Comparison of ENCODE assay signal across 8 mouse cellular contexts in the genomic region with DNA sequence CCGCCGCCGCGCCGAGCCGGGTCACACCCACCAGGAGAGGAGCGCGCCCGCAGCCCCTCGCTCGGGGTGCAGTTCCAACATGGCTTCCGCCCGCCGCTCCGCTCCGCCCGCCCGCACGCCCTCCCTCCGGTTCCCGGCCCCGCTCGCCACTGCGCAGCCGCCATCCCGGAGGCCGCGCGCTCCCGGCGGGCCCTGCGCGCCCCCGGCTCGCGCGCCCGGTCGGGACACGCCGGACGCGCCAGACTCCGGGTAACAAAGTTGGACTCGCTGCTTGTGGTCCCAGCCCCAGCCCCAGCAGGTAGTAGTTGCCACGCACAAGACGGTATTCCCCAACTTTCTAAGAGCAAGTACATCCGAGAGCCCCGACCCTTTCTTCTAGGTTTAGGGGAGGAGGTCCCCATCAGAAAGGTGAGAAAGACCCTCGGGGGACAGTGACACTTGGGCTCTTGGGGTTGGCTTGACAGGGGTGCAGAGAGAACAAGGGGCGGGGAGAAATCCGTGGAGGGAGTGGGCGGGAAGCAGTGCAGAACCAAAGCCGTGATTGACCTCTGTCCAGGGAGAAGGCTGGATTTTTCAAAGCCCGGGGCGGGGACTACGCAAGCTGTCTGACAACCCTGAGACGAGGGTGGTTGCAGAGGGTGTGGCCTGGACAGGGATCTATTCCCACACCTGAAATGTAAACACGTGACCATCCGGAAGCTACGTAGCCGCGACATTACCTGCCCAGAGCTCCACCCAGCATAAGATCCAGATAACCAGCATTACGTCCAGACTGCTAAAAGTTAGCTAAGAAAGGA. TPM values are rescaled to one million over a fixed set of nuclear protein-coding genes. Genes with fewer than 3 reads are reported as not detected.
A peak's percentile ranks its signal among the peaks of the same experiment; 100 is the strongest.
DNase-seq lines count a peak whose midpoint lies in the region; ATAC-seq and TF ChIP-seq lines count a peak whose summit lies in the region.

Gene Map4k3, minus strand, starts transcription at position 424 of the 797 bp plus-strand sequence.

- H3K9ac ChIP-seq in forebrain, postnatal 0 days: peak within 1 kb of the TSS; percentile 95
- H3K9ac ChIP-seq in lung, embryonic 15.5 days: peak within 1 kb of the TSS; percentile 93

- DNase-seq in cerebellum, adult 11 months: peak; percentile 80
- peak; percentile 86 for DNase-seq in forebrain, postnatal 0 days
- DNase-seq in heart, postnatal 36 days: peak; percentile 84 to 88
- peak; percentile 64 to 70 for DNase-seq in layer of hippocampus, adult 8-10 months (ENCODE audit: low spot score in 2 of 2)
- peak; percentile 78 for DNase-seq in ovary, adult 18-20 months (ENCODE audit: low spot score)
- DNase-seq in thymus, postnatal 0 days (ENCODE audit: low spot score): peak; percentile 76

- intact Hi-C loops in heart, postnatal 36 days (cut with DNase I): loop anchor here (2.0 to 10.0 kb wide), 6 partner anchors 25 to 243 kb away; partner anchors contain the start of gene Sos1

- TF ChIP-seq CTCF in E14TG2a.4 (conservative IDR thresholded peaks at IDR 0.05; ENCODE audit: low read length): no peak
- no peak for TF ChIP-seq CTCF in forebrain, postnatal 0 days (IDR thresholded peaks at IDR 0.05; ENCODE audit: low read depth)

- peak within 1 kb of the TSS; percentile 99 for H3K4me3 ChIP-seq in E14TG2a.4 (replicated peaks; ENCODE audit: low read length)
- peak within 1 kb of the TSS; percentile 86 for H3K4me3 ChIP-seq in forebrain, postnatal 0 days (ENCODE audit: low read depth, low read length)
- H3K4me3 ChIP-seq in lung, embryonic 15.5 days: peak within 1 kb of the TSS; percentile 80

- WGBS in forebrain, postnatal 0 days: 1% methylated on average over 58 of the region's 64 CpGs
- WGBS in lung, embryonic 15.5 days: under 1% methylated on average over 57 of the region's 64 CpGs

- H3K27ac ChIP-seq in forebrain, postnatal 0 days (ENCODE audit: low read depth, low read length): peak within 1 kb of the TSS; percentile 91
- H3K27ac ChIP-seq in lung, embryonic 15.5 days: peak within 1 kb of the TSS; percentile 99

- H3K27me3 ChIP-seq in E14TG2a.4 (ENCODE audit: insufficient read depth, low read length): no peaks in the 10 kb centered on the region
- H3K27me3 ChIP-seq in forebrain, postnatal 0 days (ENCODE audit: insufficient read depth, low read length): no peaks in the 10 kb centered on the region
- no peaks in the 10 kb centered on the region for H3K27me3 ChIP-seq in lung, embryonic 15.5 days

- peaks cover 22% of the 10 kb centered on the region; the same call in 1 of the 2 replicates for H3K36me3 ChIP-seq in E14TG2a.4 (ENCODE audit: insufficient read depth, low read length)
- no peaks in the 10 kb centered on the region for H3K36me3 ChIP-seq in forebrain, postnatal 0 days (ENCODE audit: insufficient read depth)
- no peaks in the 10 kb centered on the region for H3K36me3 ChIP-seq in lung, embryonic 15.5 days

- peak; percentile 97 for ATAC-seq in forebrain, postnatal 0 days
- ATAC-seq in lung, embryonic 15.5 days (ENCODE audit: borderline replicate concordance, extremely low read depth, low FRiP score, low TSS enrichment): peak; percentile 92

- peak within 1 kb of the TSS; percentile 84 for H3K4me2 ChIP-seq in forebrain, postnatal 0 days (ENCODE audit: low read depth)
- H3K4me2 ChIP-seq in lung, embryonic 15.5 days: peak within 1 kb of the TSS; percentile 77

- H3K4me1 ChIP-seq in E14TG2a.4 (replicated peaks; ENCODE audit: low read depth, low read length): peaks cover 51% of the 10 kb centered on the region
- H3K4me1 ChIP-seq in forebrain, postnatal 0 days (ENCODE audit: insufficient read depth): peaks cover 13% of the 10 kb centered on the region
- H3K4me1 ChIP-seq in lung, embryonic 15.5 days: peaks cover 50% of the 10 kb centered on the region

- H3K9me3 ChIP-seq in E14TG2a.4 (ENCODE audit: low read length): no peaks in the 10 kb centered on the region
- H3K9me3 ChIP-seq in forebrain, postnatal 0 days (ENCODE audit: low read length): no peaks in the 10 kb centered on the region
- no peaks in the 10 kb centered on the region for H3K9me3 ChIP-seq in lung, embryonic 15.5 days

RNA-seq across cellular contexts. Expression of gene Map4k3, which starts in this region (rescaled TPM):
- total RNA-seq in forebrain, postnatal 0 days (2014; rRNA removed): 62.9 and 76.9 TPM in 2 replicates
- polyA plus RNA-seq in forebrain, postnatal 0 days (2015; fragmentation: Nextera tagmentation; extraction: Ambion mirVana): 15.0 and 17.9 TPM in 2 replicates
- 10 to 100 TPM; 23.6 to 25.2 TPM for total RNA-seq in heart, postnatal 36 days (2021)
- 10 to 100 TPM; 78.0 to 94.1 (median 85.5) TPM for total RNA-seq in layer of hippocampus, adult 8-10 months (2022)
- 44.6 and 46.4 TPM in 2 replicates for polyA plus RNA-seq in lung, embryonic 15.5 days (2015; fragmentation: Nextera tagmentation; extraction: Ambion mirVana)
- 5.2 and 5.3 TPM in 2 replicates for polyA plus RNA-seq in thymus, postnatal 0 days (2015; fragmentation: Nextera tagmentation; extraction: Ambion mirVana)

Comparison
In these comparisons a context has a peak if more than half of its experiments do, and no peak if none do; other contexts are left out.
1. Peak in every context shown above with its lines: DNase-seq, ATAC-seq, H3K4me3 ChIP-seq and H3K27ac ChIP-seq.